Mouse (Mus musculus): Measurements from ENCODE around the gene Rabgap1. TPM values are rescaled to one million over a fixed set of nuclear protein-coding genes. Genes with fewer than 3 reads are reported as not detected.

Gene Rabgap1
- total RNA-seq, 2 experiments from 2014 or later = 41.5 to 42.3 TPM

Other genes starting within 250 kb of the Rabgap1 start
- gene Olfr366, start 231.7 kb upstream of the Rabgap1 start, total RNA-seq (2021) = not detected
- gene Olfr368, start 116.8 kb upstream of the Rabgap1 start, total RNA-seq (2021) = not detected
- gene Pdcl, start 83.9 kb upstream of the Rabgap1 start, total RNA-seq (2021) = 10 to 100 TPM; 16.4 to 16.7 TPM
- gene Rc3h2, start 20.4 kb upstream of the Rabgap1 start, total RNA-seq (2021) = 10 to 100 TPM; 29.4 to 29.6 TPM
- 1 to 10 TPM; 4.4 to 4.5 TPM for gene Zbtb26, start 144 bp upstream of the Rabgap1 start, total RNA-seq (2021)
- gene Zbtb6, start 108 bp upstream of the Rabgap1 start, total RNA-seq (2021) = 1 to 10 TPM; 4.1 to 4.8 TPM
- gene Gpr21, start 73.1 kb downstream of the Rabgap1 start, total RNA-seq (2021) = under 1 TPM; 0.30 to 0.98 TPM

Data from heart, adult 18-20 months (tissue).